Mouse (Mus musculus) A20 (cell line): ENCODE results near the gene Ldlrad1.

Experiments used
- DNase-seq: peaks from one replicate; pipeline ENCODE4 v3.0.0-alpha.2; 2011; ENCODE audit warnings: low read depth, low spot score

The Ldlrad1 gene

DNA sequence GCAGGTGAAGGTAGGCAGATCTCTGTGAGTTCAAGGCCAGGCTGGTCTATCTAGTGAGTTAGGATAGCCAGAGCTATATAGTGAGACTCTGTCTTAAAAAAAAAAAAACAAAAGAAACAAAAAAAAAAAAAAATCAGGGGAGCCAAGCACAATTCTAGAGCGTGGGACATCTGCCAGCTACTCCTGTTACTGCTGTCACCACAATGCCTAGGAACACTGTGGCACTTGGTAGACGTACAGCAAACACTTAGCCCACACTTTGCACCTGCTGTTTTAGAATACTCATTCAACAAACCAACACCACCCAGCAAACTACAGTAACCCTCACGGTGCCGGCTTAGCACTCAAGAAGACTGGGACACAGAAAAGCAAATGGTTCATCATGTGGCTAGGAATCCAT lies 2.5 kb downstream of the Ldlrad1 start:
- no peak for DNase-seq

DNA sequence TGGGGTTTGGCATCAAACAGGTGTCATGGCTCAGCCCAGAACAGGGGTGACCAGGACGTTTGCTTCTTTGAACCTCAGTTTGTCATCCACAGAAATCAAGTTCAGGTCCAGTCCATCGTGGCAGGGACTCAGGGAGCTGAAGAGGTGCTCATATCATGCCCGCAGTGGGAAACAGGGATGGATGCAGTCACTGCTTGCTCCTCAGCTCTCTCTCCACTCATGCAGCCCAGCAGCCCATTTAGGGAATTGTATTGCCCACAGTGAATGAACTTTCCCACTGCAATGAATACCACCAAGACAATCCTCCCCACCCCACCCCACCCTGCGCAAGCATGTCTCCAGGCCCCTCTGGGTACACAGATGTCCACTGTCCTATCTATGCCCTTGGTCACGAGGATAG lies 3.0 kb downstream of the Ldlrad1 start:
- DNase-seq, result no peak

DNA sequence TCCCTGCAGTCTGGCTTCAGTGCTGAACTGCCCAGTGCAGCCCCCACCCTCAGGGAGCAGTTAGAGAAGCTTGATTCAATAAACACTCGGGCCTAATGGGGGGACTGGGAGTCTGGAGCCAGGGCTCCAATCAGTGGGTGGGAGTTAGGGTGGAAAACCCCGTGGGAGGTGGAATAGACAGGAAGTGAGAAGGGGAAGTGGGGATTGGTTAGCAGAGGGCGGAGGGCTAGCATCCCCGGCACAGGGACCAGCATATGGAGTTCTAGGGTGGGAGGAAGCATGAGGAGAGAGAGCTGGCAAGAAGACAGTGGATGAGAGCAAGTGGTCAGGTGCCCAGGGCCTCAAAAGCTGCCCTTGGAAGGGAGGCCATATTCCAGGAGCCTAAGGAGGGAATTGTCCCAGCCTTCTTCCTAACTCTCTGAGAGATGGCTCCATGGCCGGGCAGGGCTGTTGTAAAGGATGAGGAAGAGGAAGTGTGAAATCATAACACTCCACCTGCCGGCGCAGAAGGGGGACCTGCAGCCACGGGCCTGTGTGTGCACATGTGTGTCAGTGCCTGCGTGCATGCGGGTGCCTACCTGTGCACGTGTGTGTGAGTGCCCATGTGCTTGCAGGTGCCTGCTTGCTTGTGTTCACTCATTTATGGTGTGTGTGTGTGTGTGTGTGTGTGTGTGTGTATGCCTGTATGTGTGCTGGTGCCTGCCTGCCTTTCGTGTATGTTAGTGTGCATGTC lies 4.5 kb downstream of the Ldlrad1 start:
- DNase-seq, result peak; percentile 57

DNA sequence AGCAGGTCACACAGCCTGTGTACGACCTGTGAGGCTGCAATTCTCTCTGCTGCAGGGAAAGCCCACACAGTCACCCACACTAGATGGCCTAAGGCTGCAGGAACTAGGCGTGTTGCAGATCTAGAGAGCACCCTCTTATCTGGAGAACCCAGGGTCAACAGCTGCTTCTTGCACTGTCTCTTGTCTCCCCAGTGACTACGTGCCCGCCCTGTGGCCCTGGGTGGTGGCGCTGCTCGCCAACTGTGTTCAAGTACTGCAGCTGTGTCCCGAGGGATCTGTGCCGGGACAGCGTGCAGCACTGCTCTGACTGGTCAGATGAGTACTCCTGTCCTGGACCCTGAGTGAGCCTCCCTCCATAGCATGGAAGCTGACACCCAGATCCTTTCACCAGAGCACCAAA lies 8.6 kb downstream of the Ldlrad1 start:
- no peak for DNase-seq

DNA sequence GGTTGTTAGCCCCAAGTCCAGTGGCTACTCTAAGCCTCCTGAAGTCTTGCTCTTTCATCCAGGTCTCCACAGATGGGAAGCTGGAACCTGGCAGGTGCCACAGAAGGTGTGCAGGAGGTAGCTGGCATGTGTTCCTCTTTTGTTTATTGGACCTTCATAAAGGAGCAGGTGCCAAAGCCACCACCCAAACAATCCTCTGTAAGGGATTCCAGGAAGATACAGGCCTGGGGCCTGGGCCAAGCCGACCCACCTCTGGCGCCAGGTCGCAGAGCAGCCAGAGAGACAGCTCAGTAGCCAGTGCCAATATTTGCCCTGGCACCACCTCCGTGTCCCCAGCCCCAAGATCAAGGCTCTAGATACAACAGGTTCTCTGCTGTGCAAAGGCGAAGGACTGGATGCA lies 12.5 kb downstream of the Ldlrad1 start:
- DNase-seq, result no peak

DNA sequence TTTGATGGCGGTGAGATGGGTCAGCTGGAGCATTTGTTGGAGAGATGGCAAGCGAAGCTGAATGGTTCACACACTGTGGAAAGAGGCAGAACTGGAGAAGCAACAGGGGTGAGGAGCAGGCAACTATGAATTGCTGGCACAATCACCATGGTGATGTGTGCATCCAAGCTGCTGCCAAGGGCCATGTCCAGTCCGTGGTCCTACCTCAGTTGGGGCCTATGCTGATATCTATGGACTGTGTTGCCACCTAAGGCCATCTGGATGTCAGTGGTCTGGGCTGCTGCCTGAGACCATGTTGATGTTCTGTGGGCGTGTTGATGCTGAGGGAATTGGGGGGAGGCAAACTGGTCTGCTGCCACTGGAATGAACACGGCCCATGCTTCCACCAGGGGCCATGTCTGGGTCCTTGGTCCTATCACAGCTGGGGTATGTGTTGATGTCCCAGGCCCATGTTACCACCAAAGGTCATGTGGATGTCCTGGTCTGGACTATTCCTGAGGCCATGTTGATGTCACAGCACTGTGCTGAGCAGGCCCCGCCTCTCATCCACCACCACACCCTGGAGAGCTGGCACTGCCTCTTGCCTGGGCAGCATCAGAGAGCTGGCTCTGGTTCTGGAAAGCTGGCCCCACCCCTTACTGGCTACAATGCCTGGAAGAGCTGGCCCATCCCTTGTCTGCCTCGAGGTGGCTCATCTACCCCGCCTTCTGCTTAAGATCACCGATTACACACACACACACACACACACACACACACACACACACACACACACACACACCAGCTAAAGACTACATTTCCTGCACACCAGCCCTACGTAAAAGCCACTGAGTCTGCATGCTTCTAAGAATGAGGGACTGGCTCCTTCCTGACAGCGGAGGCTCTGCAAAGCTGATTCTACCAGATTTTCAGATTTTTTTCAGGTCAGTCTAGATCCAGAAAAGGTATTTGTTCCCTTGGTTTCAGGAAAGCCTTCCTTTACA lies 14.5 kb downstream of the Ldlrad1 start:
- DNase-seq, result no peak

DNA sequence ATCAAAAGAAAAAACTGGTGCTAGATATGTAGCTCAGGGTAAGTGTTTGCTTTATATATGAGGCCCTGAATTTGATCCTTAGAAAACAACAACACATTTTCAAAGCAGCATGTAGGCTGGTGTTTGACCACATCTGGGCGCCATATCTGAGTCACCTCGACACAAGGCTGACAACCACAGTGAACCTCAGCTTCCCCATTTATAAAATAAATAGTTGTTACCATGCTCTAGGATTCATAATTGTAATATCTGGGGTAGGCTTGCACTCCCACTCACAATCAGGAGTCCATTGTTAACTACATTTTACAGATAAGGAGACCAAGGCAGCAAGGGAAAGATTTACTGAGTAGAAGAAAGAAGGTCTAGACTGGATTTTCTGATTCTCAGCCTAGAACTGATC lies 17.3 kb downstream of the Ldlrad1 start:
- peak; percentile 19 for DNase-seq

DNA sequence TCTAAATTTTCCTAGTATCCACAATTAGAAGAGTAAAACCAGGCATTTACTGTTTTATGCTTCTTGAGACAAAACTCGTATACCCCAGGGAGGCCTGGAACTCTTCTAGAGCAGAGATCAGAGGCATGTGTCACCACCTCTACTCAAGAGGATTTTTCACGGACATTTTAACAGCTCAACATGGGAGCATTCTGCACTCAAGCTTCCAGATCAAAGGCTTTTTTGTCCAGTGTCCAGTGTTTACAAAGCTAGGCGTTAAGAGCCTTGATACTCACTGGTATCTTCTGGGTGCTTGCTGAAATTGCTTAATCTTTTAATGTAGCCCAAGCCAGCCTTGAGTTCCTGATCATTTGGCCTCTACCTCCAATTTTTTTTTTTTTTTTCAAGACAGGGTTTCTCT lies 23.2 kb downstream of the Ldlrad1 start:
- DNase-seq, result no peak

DNA sequence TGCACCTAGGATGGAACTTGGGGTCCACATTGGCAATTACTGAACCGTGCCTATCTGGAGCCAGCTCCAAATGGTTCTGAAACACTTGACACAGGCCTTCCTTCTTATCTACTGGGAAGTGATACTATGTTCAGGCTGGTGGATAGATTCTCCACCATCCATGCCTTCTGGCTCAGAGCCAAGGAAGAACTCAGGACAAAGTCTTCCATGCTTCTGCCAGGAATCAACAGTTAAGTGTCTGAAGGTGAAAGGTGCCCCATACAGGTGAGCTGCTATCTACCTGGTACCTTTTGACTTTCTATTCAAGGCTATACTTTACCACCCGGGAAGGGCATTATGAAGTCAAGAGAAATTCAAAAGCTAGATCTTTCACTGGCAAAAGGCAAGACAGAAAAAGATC lies 29.3 kb downstream of the Ldlrad1 start:
- no peak for DNase-seq

DNA sequence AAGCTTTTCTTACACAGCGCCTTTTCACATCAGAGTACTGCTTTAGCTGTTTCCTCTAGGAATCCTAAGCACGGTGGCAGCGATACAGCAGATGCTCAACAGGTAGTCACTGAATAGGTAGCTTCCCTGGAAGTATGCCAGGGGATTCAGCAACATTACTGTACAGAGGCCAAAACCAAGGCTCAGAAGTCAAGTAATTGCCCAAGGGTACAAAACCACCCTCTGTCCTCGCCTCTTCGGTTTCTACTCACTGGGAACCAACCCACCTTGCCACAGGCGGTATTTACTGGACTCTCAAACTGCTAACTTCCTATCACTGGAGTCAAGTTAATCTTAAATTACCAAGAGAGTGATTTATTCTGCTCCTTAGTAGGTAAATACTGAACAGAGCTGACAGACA lies 31.2 kb downstream of the Ldlrad1 start:
- no peak for DNase-seq

DNA sequence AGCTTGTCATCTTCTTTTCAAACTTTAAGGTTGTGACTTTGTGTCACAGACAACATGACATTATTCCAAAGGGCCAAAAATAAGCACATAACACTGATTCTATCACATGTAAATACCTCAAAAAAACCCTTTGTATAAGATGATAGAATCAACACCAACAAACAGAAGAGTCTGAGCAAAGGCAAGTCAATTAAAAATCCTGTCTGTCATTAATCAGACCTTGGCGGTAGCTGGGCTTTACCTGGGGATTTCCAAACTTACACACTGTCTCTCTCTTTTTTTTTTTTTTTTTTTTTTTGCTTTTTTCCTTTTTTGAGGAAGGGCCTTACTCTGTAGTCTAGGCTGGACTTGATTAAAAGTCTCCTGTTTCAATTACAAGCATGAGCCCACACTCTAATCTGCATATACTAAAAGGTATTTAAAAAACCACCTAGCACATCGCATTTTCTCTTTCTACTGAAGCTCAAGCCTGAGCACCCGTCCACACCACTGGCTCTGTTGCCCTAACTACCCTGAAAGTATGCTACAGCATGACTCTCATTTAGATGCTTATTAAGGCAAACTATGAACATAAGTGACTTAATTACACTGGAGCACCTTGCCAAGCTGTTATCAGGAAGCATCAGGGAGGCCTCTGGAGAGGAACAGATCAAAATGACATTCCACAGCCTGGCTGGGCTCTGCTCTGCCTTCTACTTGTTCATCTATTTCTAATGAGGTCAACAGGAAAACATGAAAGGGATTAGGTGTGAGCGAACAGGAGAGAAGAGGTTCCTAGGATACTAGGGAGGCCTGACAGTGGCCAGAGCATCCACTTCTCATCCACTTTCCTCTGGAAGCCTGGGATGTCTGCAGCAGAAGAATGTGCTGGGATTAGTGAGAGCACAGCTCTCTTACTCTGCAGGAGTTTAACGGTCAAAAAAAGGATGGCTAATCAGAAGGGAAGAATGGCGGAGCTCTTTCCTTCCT lies 34.7 kb downstream of the Ldlrad1 start:
- no peak for DNase-seq

DNA sequence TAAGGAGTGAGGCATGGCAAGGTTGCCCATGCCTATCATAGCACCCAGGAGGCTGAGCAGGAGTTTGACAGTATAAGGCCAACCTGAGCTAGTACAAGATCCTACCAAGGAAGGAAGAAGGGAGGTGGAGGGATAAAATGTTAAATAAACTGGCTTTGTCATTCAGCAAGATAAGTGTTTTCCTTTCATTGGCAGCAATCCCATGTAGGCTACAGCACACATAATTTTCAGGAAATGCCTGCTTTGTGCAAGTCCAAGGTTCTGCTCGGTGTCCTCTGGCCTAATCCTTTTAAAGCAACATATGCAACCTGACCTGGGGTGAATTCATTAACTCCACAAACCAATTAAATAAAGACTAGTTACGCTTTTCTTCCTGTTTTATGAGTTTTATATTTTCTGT lies 36.4 kb downstream of the Ldlrad1 start:
- no peak for DNase-seq

DNA sequence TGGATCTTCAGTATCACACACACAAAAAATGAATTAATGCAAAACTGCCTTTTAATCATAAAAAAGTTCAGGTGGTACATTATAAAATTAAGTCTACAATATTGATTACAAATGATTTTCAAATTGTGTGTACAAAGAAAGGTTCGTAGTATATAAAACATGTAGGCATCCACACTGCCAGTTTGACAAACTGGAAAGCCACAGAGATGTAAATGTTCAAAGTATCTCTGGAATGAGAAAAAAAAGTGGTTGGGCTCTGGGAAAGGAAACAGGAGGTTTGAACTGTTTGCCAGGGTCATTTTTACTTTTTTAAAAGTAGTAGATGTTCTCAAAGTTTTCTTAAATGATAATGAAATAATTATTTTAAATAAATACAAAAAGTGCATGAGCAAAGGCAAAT lies 37.1 kb downstream of the Ldlrad1 start:
- DNase-seq, result no peak

DNA sequence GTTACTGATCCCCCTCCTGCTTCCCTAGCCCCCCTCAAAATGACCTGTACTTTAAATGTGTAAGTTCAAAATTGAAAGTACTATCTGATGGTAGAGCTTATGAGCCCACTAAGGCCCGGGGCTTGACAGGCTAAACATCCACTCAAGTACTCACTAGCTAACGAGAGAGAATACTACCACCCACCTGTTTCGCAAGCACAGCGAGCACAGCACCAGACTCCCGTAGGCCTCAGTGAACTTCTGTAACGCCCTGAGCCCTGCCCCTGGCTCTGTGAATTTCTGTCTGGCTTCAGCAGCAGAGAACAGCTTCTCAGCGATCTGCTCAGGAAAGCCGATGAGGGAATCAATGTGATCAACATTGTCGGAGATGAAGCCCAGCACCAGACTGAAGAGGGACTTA lies 38.1 kb downstream of the Ldlrad1 start:
- no peak for DNase-seq

DNA sequence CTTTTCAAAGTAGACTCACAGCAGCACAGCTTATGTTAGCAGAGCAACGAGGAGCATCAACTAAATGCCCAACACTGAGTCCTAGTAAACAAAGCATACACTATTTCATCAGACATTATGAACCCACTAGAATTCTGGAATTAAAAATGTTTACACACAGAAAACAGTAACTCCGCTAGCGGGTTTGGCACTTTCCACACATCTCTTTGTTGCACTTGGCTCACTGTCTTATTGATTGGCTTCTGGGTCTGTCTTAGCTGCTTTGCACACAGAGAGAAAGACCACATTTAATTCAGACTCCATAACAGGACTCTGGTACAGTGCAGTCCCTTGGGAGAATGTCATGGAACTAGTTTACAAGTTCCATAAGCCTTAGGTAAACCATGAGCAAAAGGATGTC lies 39.1 kb downstream of the Ldlrad1 start:
- no peak for DNase-seq

DNA sequence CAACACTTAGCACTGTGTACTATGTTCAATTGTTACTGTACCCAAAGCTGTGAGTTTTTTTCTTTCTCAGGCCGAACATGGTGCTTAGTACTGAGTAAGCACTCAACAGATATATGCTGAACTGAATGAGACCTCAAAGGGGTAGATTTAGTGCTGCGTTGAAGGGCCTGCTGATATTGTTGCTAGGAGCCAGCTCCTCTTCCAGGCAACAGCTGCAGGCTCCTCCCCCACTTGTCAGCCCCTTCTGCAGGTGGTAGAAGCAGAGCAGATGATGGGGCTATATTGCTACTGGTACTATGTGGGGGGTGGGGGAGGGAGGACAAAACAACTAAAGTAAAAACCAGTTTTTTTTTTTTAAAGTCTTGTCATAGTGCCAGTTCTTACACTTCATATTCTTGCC lies 40.5 kb downstream of the Ldlrad1 start:
- peak; percentile 40 for DNase-seq

DNA sequence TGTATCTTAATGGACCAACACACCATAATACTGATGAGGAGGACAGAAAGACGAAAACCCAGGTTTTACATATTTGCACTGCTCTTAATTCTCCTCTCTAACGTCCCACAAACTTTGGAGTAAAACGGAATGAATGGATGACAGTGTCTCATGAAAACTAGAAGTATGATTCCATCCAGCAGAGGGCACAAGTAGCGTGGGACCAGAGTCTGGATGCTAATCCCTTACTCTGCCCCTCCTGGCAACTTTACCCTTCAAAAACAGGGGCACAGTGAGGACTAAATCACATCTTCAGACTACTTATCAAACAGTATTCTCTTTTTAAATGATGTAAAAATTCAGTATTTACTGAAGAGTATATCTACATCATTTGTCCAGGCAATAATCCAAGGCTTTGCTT lies 41.5 kb downstream of the Ldlrad1 start:
- DNase-seq, result peak; percentile 50

DNA sequence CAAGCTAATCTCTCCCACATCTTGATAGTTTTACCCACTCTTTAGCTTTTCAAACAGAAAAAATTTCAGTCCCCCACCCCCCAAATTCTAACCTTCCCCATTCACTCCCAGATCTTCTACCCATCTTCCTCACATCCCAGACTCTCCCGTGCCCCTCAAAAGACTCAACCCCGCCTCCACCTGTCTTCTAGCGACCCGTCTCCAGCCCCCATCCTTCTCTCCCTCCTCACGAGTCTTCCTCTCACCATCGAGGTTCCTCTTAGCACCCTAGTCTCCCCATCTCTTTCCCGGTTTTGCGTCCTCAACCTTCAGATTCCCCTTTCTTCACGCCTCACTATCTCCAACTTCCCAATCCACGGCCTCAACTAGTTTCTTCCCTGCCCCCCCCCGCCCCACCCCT lies 43.5 kb downstream of the Ldlrad1 start:
- peak; percentile 12 for DNase-seq

DNA sequence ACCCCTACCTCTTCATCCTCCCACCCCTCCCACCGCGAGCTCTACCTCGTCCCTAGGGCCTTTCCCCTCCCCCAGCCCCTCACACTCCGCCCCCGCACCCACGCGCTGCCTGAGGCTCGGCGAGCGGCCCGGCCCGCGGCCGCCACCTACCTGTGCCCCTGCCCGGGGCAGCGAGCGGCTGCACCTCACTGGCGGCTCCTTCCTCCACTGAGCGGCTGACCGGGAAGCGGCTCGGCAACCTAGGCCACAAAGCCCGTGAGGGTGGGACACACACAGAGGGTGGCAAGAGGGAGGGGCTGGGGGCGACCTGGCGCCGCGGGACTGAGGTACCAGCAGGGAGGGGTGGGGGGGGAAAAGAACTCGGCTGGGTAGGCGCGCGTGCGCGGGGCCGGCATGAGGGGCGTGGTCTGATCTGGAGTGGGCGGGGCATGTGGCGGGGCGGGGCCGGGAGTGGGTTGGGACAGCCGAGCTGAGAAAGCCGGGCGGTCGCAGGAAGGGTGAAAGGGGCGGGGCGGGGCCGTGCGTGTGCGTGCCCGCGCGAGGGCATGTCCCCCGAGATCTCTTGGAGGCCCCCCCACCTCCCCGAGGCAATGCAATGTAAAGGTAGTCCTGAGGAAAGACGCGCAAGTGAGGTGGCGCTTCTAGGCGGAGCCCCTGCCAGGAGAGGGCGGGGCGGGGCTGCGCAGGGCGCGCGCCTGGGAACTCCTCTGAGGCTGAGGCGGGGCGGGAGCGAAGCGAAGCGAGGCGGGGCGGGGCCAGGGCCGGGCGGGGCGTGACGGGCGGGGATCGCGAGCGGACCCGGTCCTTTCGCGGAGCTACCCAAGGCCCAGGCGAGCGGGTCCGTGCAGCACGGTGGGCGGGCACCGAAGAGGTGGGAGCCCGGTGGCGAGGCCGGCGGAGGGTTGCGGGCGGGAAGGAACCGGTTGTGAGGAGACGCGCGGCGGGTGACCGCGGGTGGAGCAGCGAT lies 44.4 kb downstream of the Ldlrad1 start, which contains the start of the genes Lrrc42 and Hspb11:
Lrrc42 (minus strand) TSS at position 408 of the 967 bp plus-strand sequence.
Hspb11 (plus strand) TSS at position 469 of the 967 bp plus-strand sequence.
- peak; percentile 98 for DNase-seq

DNA sequence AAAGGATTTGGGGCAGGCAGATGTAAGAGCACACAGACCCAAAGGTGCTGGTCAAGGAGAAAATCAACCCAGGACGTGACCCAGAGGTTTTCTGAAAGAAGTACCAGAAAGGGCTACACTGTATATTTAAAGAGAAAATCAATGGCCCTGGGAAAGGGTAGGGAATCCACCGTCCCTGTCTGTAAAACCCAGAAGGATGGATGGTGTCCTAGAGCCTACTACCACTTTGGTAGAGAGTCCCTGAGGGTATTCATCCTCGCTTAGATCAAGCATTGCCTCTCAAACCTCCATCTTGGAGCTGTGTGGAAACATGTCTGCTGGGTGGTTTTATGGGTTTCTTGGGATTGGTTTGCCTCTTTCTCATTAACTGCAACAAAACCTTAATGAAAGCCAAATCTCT lies 45.4 kb downstream of the Ldlrad1 start:
- no peak for DNase-seq
